Mouse (Mus musculus) retina, adult 2 months (tissue): Measurements from ENCODE around the gene Spag9.

ENCODE experiments used
- DNase-seq: peaks from one replicate; pipeline ENCODE4 v3.0.0-alpha.2; 2012; ENCODE audit warnings: low read depth, low spot score

Gene Spag9

GRCm38 (mm10) chr11:94150519-94151470 lies 154.9 kb downstream of the Spag9 start:
- DNase-seq: no peak

- DNase-seq: no peak
Measured at GRCm38 (mm10) chr11:94154201-94154600, 158.3 kb downstream of the Spag9 start.

- no peak for DNase-seq
Measured at GRCm38 (mm10) chr11:94158521-94158920, 162.6 kb downstream of the Spag9 start.

GRCm38 (mm10) chr11:94159066-94159880 lies 163.4 kb downstream of the Spag9 start:
- no peak for DNase-seq

- no peak for DNase-seq
Measured at GRCm38 (mm10) chr11:94159911-94160415, 164.1 kb downstream of the Spag9 start.

GRCm38 (mm10) chr11:94160443-94161266 lies 164.8 kb downstream of the Spag9 start:
- DNase-seq: peak; percentile 64

- no peak for DNase-seq
Measured at GRCm38 (mm10) chr11:94161267-94161646, 165.4 kb downstream of the Spag9 start.

- DNase-seq: no peak
Measured at GRCm38 (mm10) chr11:94161867-94162581, 166.1 kb downstream of the Spag9 start.

- DNase-seq: no peak
Measured at GRCm38 (mm10) chr11:94163005-94163767, 167.3 kb downstream of the Spag9 start.

GRCm38 (mm10) chr11:94165745-94166144 lies 169.9 kb downstream of the Spag9 start:
- no peak for DNase-seq

- DNase-seq: no peak
Measured at GRCm38 (mm10) chr11:94168238-94168637, 172.3 kb downstream of the Spag9 start.

- no peak for DNase-seq
Measured at GRCm38 (mm10) chr11:94169596-94169995, 173.7 kb downstream of the Spag9 start.

GRCm38 (mm10) chr11:94171691-94172090 lies 175.8 kb downstream of the Spag9 start:
- no peak for DNase-seq

- DNase-seq: no peak
Measured at GRCm38 (mm10) chr11:94172186-94172585, 176.3 kb downstream of the Spag9 start.

- DNase-seq: no peak
Measured at GRCm38 (mm10) chr11:94173726-94174146, 177.8 kb downstream of the Spag9 start.

GRCm38 (mm10) chr11:94175288-94175687 lies 179.4 kb downstream of the Spag9 start:
- DNase-seq: no peak
